Mouse (Mus musculus) hindbrain, embryonic 10.5 days (tissue): ENCODE results near the gene Fev. TPM values are rescaled to one million over a fixed set of nuclear protein-coding genes. Genes with fewer than 3 reads are reported as not detected.

Experiments
- DNase-seq: peaks from one replicate; pipeline ENCODE4 v3.0.0-alpha.2; 2017; ENCODE audit warnings: low spot score
- H3K27ac ChIP-seq: fragments of 300-500 bp; sonication (generic); 2 replicates; pipeline ENCODE4 v1.5.1; 2016; ENCODE audit warnings: mild to moderate bottlenecking, moderate library complexity
- H3K27me3 ChIP-seq: fragments of 300-500 bp; sonication (generic); 2 replicates; pipeline ENCODE4 v1.6.1; 2016; ENCODE audit warnings: mild to moderate bottlenecking; ENCODE audit not compliant: poor library complexity, insufficient read depth, severe bottlenecking
- H3K36me3 ChIP-seq: fragments of 300-500 bp; sonication (generic); 2 replicates; pipeline ENCODE4 v1.6.1; 2016; ENCODE audit warnings: mild to moderate bottlenecking, moderate library complexity
- H3K4me1 ChIP-seq: fragments of 300-500 bp; sonication (generic); replicated peaks from 2 replicates; pipeline ENCODE4 v1.6.1; 2016; ENCODE audit warnings: mild to moderate bottlenecking
- H3K4me3 ChIP-seq: fragments of 300-500 bp; sonication (generic); 2 replicates; pipeline ENCODE4 v1.5.1; 2016; ENCODE audit warnings: mild to moderate bottlenecking, moderate library complexity
- H3K9me3 ChIP-seq: fragments of 300-500 bp; sonication (generic); 2 replicates; pipeline ENCODE4 v1.6.1; 2016; ENCODE audit warnings: mild to moderate bottlenecking, moderate library complexity
- WGBS: fragments of 180-500 bp; shearing (Covaris S2); methylation state at CpG from one replicate; pipeline ENCODE4 v1.1.7; 2016; 5-methylcytosine and 5-hydroxymethylcytosine counted together
- polyA plus RNA-seq: library from polyadenylated mRNA; unstranded; fragments of >200 nt; fragmentation: Nextera tagmentation; extraction: Ambion mirVana; gene quantifications from 2 replicates; pipeline ENCODE4 v1.2.1, GENCODE M21; 2016

Fev gene
- polyA plus RNA-seq, 1 experiment from 2014 or later, result 0.89 TPM

DNA sequence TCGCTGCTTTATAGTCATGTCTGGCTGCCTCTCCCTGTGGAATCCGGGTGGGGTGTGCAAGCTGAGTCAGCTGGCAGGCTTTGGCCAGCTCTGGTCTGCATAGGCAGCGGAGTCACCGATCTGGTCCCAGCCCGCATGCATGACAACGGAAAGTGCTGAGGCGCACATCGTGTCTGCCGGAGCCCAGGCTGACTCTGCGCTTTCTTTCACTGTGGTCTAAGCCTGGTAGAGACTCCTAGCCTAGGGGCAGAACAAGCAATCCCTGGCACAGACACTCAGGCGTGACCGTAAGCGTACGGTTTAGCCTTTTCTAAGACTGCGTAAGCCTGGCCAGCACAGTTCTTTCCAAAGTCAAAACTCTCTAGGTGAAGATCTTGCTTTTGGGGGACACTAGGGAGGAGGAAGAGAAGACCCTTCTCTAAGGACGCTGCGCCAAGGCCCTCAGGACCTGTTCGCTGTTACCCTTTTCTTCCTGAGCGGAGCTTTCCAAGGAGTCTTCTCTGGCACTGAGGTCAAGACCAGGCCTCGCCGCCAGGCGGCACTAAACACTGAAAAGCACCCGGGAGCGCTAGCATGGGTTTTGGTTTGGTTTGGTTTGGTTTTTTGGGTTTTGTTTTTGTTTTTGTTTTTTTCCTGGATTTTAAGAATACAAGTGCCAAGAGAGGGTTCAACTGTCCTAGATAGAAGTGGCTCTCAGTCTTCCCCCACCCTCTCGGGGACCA lies 8.1 kb upstream of the Fev start, which contains the start of gene Cryba2:
Gene Cryba2, minus strand, starts transcription at position 10 of the 722 bp plus-strand sequence.
- H3K4me1 ChIP-seq, result peaks cover 31% of the 10 kb centered on the region
- peaks cover 100% of the 10 kb centered on the region for H3K27me3 ChIP-seq
- 3% methylated on average over 25 of the region's 25 CpGs for WGBS
- no peak within 1 kb of the TSS for H3K27ac ChIP-seq
- peak; percentile 80 for DNase-seq
- no peaks in the 10 kb centered on the region for H3K36me3 ChIP-seq
- no peaks in the 10 kb centered on the region for H3K9me3 ChIP-seq
- peak within 1 kb of the TSS; percentile 37 for H3K4me3 ChIP-seq

DNA sequence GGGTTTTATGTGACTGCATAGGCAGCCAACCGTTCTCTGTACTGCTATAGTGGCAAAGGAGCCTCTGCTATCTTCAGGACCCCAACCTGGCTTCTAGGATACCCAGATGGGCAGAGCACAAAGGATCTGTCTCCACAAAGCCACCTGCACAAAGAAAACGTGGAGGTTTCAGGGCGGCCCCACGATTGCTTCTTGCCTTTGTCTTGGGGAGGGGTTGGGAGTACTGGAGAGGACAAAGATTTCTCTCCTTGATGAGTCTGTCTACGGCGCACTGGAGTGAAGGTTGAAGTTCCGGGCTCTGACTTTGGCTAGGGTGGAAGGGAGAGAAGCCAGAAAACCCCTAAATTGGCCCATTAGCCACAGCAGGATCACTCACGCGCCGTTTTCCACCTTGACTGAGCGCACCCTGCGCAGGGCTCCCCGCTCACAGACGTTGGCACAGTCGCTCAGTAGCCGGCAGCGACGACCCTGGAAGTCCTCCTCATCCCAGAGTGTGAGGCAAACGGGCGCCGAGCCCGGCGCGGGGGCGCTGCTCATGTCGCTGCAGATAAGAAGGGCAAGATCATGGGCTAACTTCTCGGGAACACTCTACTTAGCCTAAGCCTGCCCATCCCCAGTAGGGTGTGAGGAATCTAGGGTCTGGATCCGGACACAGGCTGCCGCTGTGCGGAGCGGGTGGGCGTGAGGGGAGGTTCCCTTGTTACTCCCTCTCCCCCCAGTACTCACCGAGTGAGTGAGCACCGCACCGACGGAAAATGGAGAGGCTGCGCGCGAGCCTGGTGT lies 7.3 kb upstream of the Fev start:
- H3K27ac ChIP-seq, result no peak overlapping the region
- 1% methylated on average over 39 of the region's 39 CpGs for WGBS
- H3K4me3 ChIP-seq, result peak overlapping the region; percentile 37
- no peaks in the 10 kb centered on the region for H3K9me3 ChIP-seq
- DNase-seq, result peak; percentile 37
- H3K4me1 ChIP-seq, result peaks cover 24% of the 10 kb centered on the region
- no peaks in the 10 kb centered on the region for H3K36me3 ChIP-seq
- H3K27me3 ChIP-seq, result peaks cover 100% of the 10 kb centered on the region

DNA sequence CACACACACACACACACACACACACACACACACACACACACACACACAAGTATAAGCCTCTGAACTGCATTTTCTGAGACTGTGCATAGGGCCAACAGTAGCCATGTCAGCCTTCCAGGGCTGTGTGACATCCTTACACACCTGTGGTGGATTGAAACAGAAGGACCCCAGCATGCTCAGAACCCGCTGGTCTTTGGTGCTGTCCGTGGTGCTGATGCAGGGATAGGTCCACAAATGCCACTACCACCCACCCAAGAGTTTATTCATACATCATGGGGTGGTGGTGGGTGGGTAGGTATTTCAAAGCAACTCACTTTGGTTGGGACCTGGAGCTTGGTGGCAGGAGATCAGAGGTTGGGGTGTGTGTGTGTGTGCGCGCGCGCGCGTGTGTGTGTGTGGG lies 6.3 kb upstream of the Fev start:
- Histone ChIP-seq H3K4me1 (peaks cover 17% of the 10 kb centered on the region), H3K9me3 (no peaks in the 10 kb centered on the region), H3K27ac (no peak overlapping the region), H3K4me3 (no peak overlapping the region), H3K27me3 (peaks cover 100% of the 10 kb centered on the region), H3K36me3 (no peaks in the 10 kb centered on the region)
- WGBS, result 0% methylated on average over 8 of the region's 8 CpGs
- peak; percentile 50 for DNase-seq

DNA sequence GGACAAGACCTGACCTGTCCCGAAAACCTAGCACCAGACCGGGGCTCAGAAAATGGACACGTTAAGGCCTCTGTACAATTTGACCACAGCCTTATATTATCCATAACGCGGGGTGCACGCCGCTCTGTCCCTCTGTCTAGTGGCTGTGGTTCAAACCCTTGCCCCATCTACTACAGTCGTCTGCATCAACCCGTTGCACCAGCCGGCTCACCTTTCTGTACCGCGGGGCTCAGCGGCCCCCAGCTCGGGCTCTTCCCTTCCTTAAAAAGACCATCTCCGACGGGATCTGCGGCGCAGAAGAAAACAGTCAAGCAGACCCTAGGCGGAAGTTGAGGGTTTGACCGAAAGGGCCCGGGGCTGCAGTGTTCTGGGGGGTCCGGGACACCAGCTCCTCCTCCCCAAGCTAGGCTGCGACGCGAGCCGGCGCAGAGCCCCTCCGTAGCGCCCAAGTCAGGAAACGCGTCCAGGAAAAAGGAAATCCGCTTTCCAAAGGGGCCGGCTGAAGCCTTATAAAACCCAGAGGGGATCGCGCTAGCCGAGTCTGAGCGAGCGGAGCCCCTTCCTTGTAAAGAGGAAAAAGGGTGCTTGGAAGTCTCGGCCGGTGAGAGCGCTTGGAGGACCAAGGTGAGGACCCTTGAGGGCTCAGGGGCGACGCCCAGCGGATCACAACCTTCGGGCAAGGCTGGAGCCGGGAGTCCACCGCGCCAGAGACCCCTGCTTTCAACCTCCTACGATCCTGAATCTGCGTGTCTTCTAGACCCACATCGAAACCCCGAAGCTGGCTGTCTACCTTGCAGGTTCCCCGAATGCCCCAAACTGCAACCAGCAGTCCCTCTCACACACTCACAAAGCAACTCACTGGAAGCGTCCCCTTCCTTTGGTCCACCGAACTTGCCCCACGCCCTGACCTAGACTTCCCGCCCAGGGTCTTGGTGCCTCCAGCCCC lies 750 bp downstream of the Fev start:
- H3K36me3 ChIP-seq, result no peaks in the 10 kb centered on the region
- WGBS, result 1% methylated on average over 57 of the region's 57 CpGs
- peaks cover 35% of the 10 kb centered on the region for H3K4me1 ChIP-seq
- H3K27me3 ChIP-seq, result peaks cover 99% of the 10 kb centered on the region
- peak overlapping the region; percentile 44 for H3K4me3 ChIP-seq
- no peak overlapping the region for H3K27ac ChIP-seq
- peak; percentile 49 for DNase-seq
- no peaks in the 10 kb centered on the region for H3K9me3 ChIP-seq

DNA sequence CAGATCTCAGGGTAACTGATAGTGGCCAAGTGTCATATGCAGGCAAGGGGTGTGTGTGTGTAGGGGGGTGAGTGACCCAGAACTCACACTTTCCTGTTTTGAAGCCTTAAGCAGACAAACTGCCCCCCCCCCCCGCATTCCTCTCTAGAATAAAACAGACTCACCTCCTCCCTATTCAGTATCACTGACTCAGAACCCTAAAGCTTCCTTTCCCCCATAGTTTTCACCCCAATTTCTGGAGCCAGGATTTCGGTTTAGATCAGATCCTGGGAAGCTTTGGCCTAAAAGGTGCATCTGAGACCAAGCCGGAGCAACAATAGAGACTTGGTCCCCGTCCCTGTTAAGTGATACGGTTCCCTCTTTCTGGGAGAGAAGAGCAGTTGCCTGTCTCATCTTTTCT lies 1.8 kb downstream of the Fev start:
- WGBS, result 5% methylated on average over 5 of the region's 5 CpGs
- peaks cover 35% of the 10 kb centered on the region for H3K4me1 ChIP-seq
- no peak overlapping the region for H3K27ac ChIP-seq
- no peaks in the 10 kb centered on the region for H3K36me3 ChIP-seq
- peaks cover 99% of the 10 kb centered on the region for H3K27me3 ChIP-seq
- DNase-seq, result no peak
- no peaks in the 10 kb centered on the region for H3K9me3 ChIP-seq
- H3K4me3 ChIP-seq, result no peak overlapping the region

DNA sequence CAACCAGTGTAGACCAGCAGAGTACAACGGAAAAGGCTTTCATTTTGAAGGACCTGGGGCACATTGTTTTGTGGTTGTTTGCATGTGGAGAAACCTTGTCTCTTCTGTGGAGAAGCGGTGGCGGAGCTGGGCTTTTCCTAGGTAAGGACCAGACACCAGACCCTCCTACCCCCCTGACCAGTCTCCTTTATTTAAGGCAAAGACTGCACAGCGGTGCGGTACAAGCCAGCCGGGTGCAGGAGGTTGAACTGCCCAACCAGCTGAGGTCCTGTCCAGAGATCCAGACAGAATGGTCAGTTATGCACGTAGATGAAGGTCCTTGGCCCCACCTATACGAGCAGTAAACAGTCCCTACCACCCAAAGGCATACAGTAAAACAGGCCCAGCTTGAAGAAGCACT lies 2.4 kb downstream of the Fev start:
- peaks cover 35% of the 10 kb centered on the region for H3K4me1 ChIP-seq
- H3K9me3 ChIP-seq, result no peaks in the 10 kb centered on the region
- under 1% methylated on average over 8 of the region's 8 CpGs for WGBS
- H3K36me3 ChIP-seq, result no peaks in the 10 kb centered on the region
- H3K27ac ChIP-seq, result no peak overlapping the region
- DNase-seq, result peak; percentile 36
- peaks cover 99% of the 10 kb centered on the region for H3K27me3 ChIP-seq
- peak overlapping the region; percentile 49 for H3K4me3 ChIP-seq

DNA sequence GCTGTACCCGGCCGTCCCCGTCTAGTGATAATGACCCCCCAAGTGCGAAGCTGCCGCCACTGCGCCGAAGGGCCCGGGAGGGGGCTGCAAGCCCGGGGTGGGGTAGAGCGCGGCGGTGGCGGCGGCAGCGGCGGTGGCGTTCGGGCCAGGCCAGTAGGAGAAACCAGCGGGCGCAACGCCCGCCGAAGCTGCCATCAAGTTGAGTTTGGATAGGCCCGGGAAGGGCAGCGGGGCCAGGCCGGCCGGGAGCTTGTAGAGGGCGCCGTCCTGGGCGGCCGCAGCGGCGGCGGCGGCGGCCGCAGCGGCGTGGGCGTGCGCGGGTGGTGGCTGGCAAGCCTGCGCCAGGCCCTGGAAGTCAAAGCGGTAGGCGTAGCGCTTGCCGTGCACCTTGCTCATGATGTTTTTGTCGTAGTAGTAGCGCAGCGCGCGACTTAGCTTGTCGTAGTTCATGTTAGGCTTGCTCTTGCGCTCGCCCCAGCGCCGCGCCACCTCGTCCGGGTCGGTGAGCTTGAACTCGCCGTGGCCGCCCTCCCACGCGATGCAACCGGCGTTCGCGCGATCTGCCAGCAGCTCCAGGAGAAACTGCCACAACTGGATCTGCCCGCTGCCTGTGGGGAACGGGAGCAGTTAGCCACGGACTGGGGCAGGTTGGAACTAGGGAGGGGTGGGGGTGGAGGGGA lies 3.0 kb downstream of the Fev start:
- Histone ChIP-seq H3K4me3 (peak overlapping the region; percentile 49), H3K9me3 (no peaks in the 10 kb centered on the region), H3K36me3 (no peaks in the 10 kb centered on the region), H3K27ac (0 out of 2 replicates have a peak overlapping the region, but pooled peaks have one; percentile 25), H3K27me3 (peaks cover 98% of the 10 kb centered on the region), H3K4me1 (peaks cover 35% of the 10 kb centered on the region)
- peak; percentile 58 for DNase-seq
- WGBS, result under 1% methylated on average over 74 of the region's 74 CpGs

DNA sequence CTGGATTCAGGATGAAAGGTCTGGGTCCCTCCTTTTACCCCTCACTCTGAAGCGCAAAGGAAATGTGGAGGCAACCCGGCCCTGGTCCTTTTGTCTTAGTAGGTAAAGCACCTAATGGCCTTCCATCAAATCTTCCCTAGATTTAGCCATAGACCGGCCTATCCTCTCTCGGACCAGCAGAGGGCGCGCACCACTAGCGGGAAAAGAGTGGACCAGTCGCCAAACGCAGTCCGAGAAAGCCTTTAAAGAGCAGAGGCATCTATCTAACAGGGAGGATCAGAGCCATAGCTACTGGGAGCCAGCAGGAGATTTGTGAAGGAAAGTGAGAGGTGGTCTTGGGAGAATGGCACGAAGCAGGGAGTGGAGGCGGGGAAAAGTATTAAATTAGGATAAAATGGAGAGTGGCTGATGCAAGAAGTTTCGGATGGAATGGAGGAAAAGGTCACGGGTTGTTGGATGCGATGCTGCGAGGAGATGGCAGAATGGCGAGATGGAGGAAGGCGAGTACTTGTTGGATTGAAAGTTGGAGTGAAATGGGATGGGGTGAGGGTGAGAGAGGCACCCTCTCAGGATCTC lies 4.3 kb downstream of the Fev start:
- Histone ChIP-seq H3K27ac (no peak overlapping the region), H3K27me3 (peaks cover 96% of the 10 kb centered on the region), H3K36me3 (no peaks in the 10 kb centered on the region), H3K9me3 (no peaks in the 10 kb centered on the region), H3K4me1 (peaks cover 34% of the 10 kb centered on the region), H3K4me3 (peak overlapping the region; percentile 5; the same call in 1 of the 2 replicates)
- 3% methylated on average over 18 of the region's 18 CpGs for WGBS
- DNase-seq, result peak; percentile 81

DNA sequence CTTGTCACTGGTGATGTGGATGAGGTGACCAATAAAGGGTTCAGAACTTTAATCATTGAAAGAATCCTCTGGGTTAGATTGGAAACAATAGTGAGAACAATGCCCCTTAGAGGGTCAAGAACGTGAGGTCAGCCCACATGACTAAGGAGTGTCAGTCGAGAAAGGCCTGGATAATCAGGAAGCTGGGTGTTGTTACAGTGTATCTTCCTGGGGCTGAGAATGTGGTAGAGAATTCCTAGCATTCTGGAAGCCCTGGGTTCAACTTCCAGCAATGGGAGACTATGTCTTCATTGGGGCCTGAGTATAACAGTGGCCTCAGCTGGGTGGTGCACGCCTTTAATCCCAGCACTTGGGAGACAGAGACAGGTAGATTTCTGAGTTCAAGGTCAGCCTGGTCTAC lies 8.0 kb downstream of the Fev start:
- Histone ChIP-seq H3K9me3 (no peaks in the 10 kb centered on the region), H3K27ac (no peak overlapping the region), H3K4me1 (peaks cover 12% of the 10 kb centered on the region), H3K36me3 (no peaks in the 10 kb centered on the region), H3K27me3 (peaks cover 69% of the 10 kb centered on the region), H3K4me3 (no peak overlapping the region)
- 56% methylated on average over 3 of the region's 3 CpGs for WGBS
- DNase-seq, result no peak

DNA sequence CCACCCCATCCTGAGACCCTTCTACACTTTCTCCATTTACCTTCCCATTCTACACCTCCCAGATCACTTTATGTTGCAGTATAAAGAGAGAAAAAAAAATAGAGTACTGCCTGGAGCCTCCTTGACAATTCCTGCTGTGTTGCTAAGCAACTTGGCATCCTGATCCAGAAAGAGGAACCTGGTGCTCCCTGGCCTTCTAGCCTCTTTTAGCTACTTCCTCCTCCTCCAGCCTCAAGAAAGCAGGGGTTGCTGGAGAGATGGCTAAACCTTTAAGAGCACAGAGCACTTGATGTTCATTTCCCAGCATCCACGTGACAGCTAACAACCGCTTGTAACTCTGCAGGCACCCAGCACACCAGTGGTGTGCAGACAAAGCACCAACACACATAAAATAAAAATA lies 13.0 kb downstream of the Fev start:
- WGBS, result 70% methylated on average over 2 of the region's 2 CpGs
- H3K27ac ChIP-seq, result no peak overlapping the region
- no peaks in the 10 kb centered on the region for H3K9me3 ChIP-seq
- no peak for DNase-seq
- peaks cover 21% of the 10 kb centered on the region; the same call in 1 of the 2 replicates for H3K27me3 ChIP-seq
- no peak overlapping the region for H3K4me3 ChIP-seq
- H3K36me3 ChIP-seq, result no peaks in the 10 kb centered on the region
- H3K4me1 ChIP-seq, result no peaks in the 10 kb centered on the region

DNA sequence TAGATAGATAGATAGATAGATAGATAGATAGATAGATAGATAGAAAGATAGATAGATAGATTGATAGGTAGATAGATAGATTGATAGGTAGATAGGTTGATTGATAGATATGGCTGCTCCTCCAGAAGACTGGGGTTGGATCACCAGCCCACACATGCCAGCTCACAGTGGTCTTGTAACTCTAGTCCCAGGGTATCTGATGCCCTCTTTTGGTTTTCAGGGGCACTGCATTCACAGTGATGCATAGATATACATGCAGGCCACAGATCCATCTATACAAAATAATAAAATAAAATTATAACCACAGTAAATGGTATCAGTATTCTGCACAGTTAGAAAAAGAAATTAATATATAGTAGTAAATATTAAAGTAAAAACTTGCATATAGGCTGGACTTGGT lies 23.4 kb downstream of the Fev start:
- no peak overlapping the region for H3K27ac ChIP-seq
- DNase-seq, result no peak
- no peaks in the 10 kb centered on the region for H3K9me3 ChIP-seq
- H3K4me1 ChIP-seq, result peaks cover 32% of the 10 kb centered on the region
- H3K27me3 ChIP-seq, result peaks cover 40% of the 10 kb centered on the region
- no peak overlapping the region for H3K4me3 ChIP-seq
- H3K36me3 ChIP-seq, result no peaks in the 10 kb centered on the region
